ENCODE assay signal across 7 mouse cellular contexts in genomic region chr19:53903507-53904321, GRCm38 (mm10). TPM values are rescaled to one million over a fixed set of nuclear protein-coding genes. Genes with fewer than 3 reads are reported as not detected.
DNase-seq lines count a peak whose midpoint lies in the region; ATAC-seq and TF ChIP-seq lines count a peak whose summit lies in the region.

No protein-coding gene starts in this region.

- H3K36me3 ChIP-seq in hindbrain, postnatal 0 days (ENCODE audit: insufficient read depth, low read length), result no peaks in the 10 kb centered on the region

- ATAC-seq in hindbrain, postnatal 0 days, result peak; percentile 67
- ATAC-seq in megakaryocyte, adult 5-6 weeks (ENCODE audit: poor library complexity, severe bottlenecking), result peak; percentile 9

- DNase-seq in ZHBTc4 (ENCODE audit: low read depth, low spot score), result peak; percentile 41
- peak; percentile 78 to 79 for DNase-seq in cerebellum, postnatal 14 days
- peak; percentile 64 for DNase-seq in gastrocnemius, postnatal 10 days
- DNase-seq in hindbrain, postnatal 0 days (ENCODE audit: low spot score), result peak; percentile 76
- peak; percentile 36 to 56 for DNase-seq in left cerebral cortex, adult 8-10 months (ENCODE audit: low spot score in 2 of 2)
- peak; percentile 49 for DNase-seq in right cerebral cortex, postnatal 14 days

- peak overlapping the region; percentile 96 for H3K4me3 ChIP-seq in hindbrain, postnatal 0 days (ENCODE audit: low read length)

- peak; percentile 59 for TF ChIP-seq CTCF in hindbrain, postnatal 0 days (IDR thresholded peaks at IDR 0.05; ENCODE audit: low read depth)

- peak overlapping the region; percentile 94 for H3K27ac ChIP-seq in hindbrain, postnatal 0 days

- WGBS in hindbrain, postnatal 0 days, result under 1% methylated on average over 54 of the region's 83 CpGs

- H3K27me3 ChIP-seq in hindbrain, postnatal 0 days (ENCODE audit: insufficient read depth, low read length), result no peaks in the 10 kb centered on the region

- H3K9me3 ChIP-seq in hindbrain, postnatal 0 days (ENCODE audit: low read length), result no peaks in the 10 kb centered on the region

- H3K4me1 ChIP-seq in hindbrain, postnatal 0 days (ENCODE audit: insufficient read depth, low read length), result peaks cover 7% of the 10 kb centered on the region

- peak overlapping the region; percentile 93 for H3K9ac ChIP-seq in hindbrain, postnatal 0 days (replicated peaks; ENCODE audit: low read length)

- H3K4me2 ChIP-seq in hindbrain, postnatal 0 days (ENCODE audit: low read depth, low read length), result peak overlapping the region; percentile 68

RNA-seq across cellular contexts. Expression of gene Pdcd4, which starts 11.7 kb away (rescaled TPM):
- total RNA-seq in gastrocnemius, postnatal 10 days (2021), result 10 to 100 TPM; 27.6 to 32.3 TPM
- total RNA-seq in hindbrain, postnatal 0 days (2014; rRNA removed), result 10.0 and 13.1 TPM in 2 replicates
- 83.9 and 90.8 TPM in 2 replicates for polyA plus RNA-seq in hindbrain, postnatal 0 days (2015; fragmentation: Nextera tagmentation; extraction: Ambion mirVana)
- 100 to 1,000 TPM in 2 of 4 experiments, 10 to 100 TPM in 2; 95.8 to 102 (median 98.8) TPM for total RNA-seq in left cerebral cortex, adult 8-10 months (2022)
- total RNA-seq in megakaryocyte, adult 5-6 weeks (2015), result 60.2 and 73.4 TPM in 2 replicates
- total RNA-seq in megakaryocyte, adult 5-6 weeks (2017), result 79.2 and 85.9 TPM in 2 replicates

RNA-seq across cellular contexts. Expression of gene Shoc2, which starts 40.4 kb away (rescaled TPM):
- total RNA-seq in gastrocnemius, postnatal 10 days (2021), result 10 to 100 TPM; 25.2 to 29.8 TPM
- 66.1 and 69.8 TPM in 2 replicates for total RNA-seq in hindbrain, postnatal 0 days (2014; rRNA removed)
- polyA plus RNA-seq in hindbrain, postnatal 0 days (2015; fragmentation: Nextera tagmentation; extraction: Ambion mirVana), result 44.0 and 47.7 TPM in 2 replicates
- total RNA-seq in left cerebral cortex, adult 8-10 months (2022), result 10 to 100 TPM; 54.0 to 59.6 (median 58.1) TPM
- 67.1 and 67.3 TPM in 2 replicates for total RNA-seq in megakaryocyte, adult 5-6 weeks (2015)
- total RNA-seq in megakaryocyte, adult 5-6 weeks (2017), result 67.6 and 70.3 TPM in 2 replicates

RNA-seq across cellular contexts. Expression of gene Bbip1, which starts 40.7 kb away (rescaled TPM):
- total RNA-seq in gastrocnemius, postnatal 10 days (2021), result 10 to 100 TPM; 41.6 to 45.5 TPM
- total RNA-seq in hindbrain, postnatal 0 days (2014; rRNA removed), result 43.6 and 53.7 TPM in 2 replicates
- 146 and 166 TPM in 2 replicates for polyA plus RNA-seq in hindbrain, postnatal 0 days (2015; fragmentation: Nextera tagmentation; extraction: Ambion mirVana)
- 10 to 100 TPM; 39.9 to 52.1 (median 45.4) TPM for total RNA-seq in left cerebral cortex, adult 8-10 months (2022)
- total RNA-seq in megakaryocyte, adult 5-6 weeks (2015), result 154 and 163 TPM in 2 replicates
- total RNA-seq in megakaryocyte, adult 5-6 weeks (2017), result 77.1 and 79.1 TPM in 2 replicates

Comparison
In these comparisons a context has a peak if more than half of its experiments do, and no peak if none do; other contexts are left out.
1. Peak in every context shown above with its lines: DNase-seq, ATAC-seq, H3K4me3 ChIP-seq and H3K27ac ChIP-seq.